Mouse (Mus musculus): ENCODE results near the gene Wnt3a.
"Not testable (repeated sequence)": the region's sequence is repeated elsewhere in the genome, so short reads cannot be mapped to it uniquely, and the experiment has no call there.

The Wnt3a gene

DNA sequence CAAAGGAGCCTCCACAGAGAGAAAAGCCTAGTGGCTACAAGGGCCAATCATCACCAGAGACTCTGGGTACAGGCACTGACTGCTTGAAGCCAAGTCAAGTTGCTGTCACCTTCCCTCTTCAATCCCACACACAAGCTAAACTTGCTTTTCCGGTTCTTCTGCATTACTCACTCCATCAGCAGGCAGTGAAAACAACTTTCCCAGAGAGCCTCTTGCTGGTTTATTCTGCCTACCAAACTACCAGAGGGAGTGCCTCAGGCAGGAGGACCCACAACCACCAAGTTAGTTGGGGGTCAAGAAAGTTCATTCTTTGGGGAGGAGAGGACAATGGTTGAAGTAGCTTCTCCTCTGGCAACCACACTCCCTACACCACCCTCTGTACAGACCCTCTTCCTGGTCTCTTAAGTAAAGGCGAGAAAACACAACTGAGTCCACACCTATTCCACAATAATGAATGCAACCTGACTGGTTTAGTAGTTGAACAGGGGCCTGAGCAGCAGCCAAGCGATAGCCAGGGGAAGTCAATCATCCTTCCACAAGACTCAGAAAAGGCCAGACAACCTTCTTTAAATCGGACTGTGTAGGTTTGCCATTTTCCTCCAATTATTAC, 72.1 kb downstream of the Wnt3a start:
- no peak for DNase-seq (ENCODE audit: low spot score)

- no peak for DNase-seq (ENCODE audit: low spot score)
These were observed 73.6 kb downstream of the Wnt3a start for GRCm38 (mm10) chr11:59216955-59217354.

DNA sequence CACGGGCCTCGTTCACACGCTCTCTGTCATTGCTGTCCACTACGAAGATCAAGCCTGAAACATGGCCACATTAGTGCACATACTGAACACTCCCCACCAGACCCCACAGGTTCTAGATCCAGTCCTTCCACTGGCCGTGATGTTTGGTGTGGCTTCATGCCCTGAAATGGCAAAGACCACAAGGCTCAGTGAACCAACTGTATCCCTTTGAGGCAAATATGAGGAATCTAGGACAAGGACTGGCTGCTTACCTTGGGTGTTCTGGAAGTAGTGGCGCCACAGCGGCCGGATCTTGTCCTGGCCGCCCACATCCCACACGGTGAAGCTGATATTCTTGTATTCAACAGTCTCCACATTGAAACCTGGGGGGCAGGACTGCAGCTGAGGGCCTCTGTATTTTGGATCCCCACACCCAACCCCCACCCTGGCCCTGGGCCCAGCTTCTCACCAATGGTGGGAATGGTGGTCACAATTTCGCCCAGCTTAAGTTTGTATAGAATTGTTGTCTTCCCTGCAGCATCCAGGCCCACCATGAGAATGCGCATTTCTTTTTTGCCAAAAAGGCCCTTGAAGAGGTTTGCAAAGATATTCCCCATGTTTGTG, 77.6 kb downstream of the Wnt3a start:
- no peak for DNase-seq (ENCODE audit: low spot score)

DNA sequence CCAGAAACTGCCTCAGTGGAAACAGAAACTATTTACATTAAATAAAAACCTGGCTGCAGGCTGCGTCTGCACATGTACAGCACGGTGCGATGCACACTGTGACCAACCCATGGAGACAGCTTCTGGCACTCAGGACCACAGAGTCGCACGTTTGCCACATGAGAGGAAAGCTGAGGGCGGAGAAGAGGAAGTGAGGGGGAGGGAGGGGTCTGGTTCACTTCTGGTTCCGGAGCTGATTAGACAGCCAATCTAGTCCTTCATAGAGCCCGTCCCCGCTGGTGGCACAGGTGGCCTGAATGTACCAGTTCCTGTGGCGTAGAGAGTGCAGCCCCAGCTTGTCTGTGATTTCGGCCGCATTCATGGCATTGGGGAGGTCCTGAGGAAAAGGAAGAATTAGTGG, 78.2 kb downstream of the Wnt3a start:
- DNase-seq (ENCODE audit: low spot score): not testable (repeated sequence)

DNA sequence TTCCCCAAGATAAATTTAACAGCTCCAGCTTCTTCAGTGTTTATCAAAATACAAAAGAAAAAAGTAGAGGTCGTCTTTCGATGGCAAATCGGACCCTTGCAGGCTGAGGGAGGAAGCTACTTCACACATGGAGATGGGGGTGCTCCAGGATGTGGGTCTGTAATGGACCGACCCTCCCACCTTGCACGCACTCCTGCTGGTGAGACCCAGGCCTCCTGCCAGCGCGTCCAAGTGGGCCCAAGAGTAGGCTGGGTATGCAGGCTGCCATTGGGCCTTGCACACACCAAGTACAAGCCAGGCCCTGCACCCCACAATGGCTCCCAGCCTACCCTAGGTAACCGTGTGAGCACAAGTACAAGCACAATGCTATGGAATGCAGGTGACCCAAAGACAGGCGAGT, 79.0 kb downstream of the Wnt3a start:
- DNase-seq (ENCODE audit: low spot score): not testable (repeated sequence)

- DNase-seq (ENCODE audit: low spot score): no peak
These were observed 80.5 kb downstream of the Wnt3a start for GRCm38 (mm10) chr11:59210020-59210419.

GRCm38 (mm10) chr11:59209580-59209979, 81.0 kb downstream of the Wnt3a start:
- no peak for DNase-seq (ENCODE audit: low spot score)

- no peak for DNase-seq (ENCODE audit: low spot score)
These were observed 81.5 kb downstream of the Wnt3a start for GRCm38 (mm10) chr11:59209003-59209441.

GRCm38 (mm10) chr11:59208153-59208831, 82.3 kb downstream of the Wnt3a start, which contains the start of gene 2310033P09Rik:
TSS of gene 2310033P09Rik (plus strand) at chr11:59208321.
- DNase-seq (ENCODE audit: low spot score): no peak

- DNase-seq (ENCODE audit: low spot score): peak; percentile 92
These were observed 88.2 kb downstream of the Wnt3a start, which contains the start of gene Mrpl55 for GRCm38 (mm10) chr11:59202081-59202995. TSS of gene Mrpl55 (plus strand) at chr11:59202486.

- DNase-seq (ENCODE audit: low spot score): no peak
These were observed 89.1 kb downstream of the Wnt3a start for GRCm38 (mm10) chr11:59201216-59202002.
